Mouse (Mus musculus): ENCODE results near the gene Rps15.

DNA sequence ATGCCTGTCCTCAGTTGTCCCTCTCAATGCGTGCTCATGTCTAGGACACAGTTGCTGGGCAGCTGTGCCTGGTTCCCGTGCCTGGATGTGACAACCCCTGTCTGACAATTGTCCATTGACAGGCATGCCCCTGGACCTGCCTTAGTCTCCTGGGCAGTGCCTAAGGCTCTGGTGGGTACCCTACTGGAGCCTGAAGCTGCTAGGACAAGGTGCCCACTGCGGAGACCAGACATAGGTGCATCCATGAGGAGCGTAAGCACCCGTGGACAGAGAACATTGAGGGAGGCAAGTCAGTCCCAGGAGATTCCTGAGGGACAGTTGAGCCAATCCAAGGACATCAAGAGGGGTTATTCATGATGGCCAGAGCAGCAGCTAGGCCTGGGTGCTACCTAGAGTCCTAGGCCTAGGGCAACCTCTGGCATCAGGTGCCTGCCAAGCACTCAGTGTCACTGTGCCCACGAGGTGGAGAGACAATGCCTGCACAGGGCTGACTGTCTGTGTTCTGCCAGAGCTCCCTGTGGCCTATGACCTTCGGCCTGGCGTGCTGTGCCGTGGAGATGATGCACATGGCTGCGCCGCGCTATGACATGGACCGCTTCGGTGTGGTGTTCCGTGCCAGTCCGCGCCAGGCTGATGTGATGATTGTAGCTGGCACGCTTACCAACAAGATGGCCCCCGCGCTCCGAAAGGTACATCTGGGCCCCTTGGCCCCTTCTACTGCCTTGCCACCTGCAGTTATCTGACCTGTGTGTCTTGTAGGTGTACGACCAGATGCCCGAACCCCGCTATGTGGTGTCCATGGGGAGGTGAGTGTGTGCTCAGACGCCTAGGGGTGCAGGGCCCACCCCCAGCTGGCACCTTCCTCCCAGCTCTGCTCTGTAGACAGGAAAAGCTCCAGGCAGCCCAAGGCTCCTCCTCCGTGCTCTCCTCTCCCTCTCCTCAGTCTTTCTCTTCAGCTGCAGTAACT lies 37.6 kb upstream of the Rps15 start:
- no peak for TF ChIP-seq CTCF (IDR thresholded peaks at IDR 0.05; ENCODE audit: low read depth)
- TF ChIP-seq EP300 (IDR thresholded peaks at IDR 0.05; ENCODE audit: low read depth) = no peak

All from liver, embryonic 14.5 days (tissue).